Mouse (Mus musculus): Measurements from ENCODE around the gene Rergl. TPM values are rescaled to one million over a fixed set of nuclear protein-coding genes. Genes with fewer than 3 reads are reported as not detected.

Rergl gene
- total and polyA plus RNA-seq, 2 experiments from 2014 or later: not detected

- no peaks in the 10 kb centered on the region for H3K36me3 ChIP-seq (ENCODE audit: insufficient read depth, low read length)
- H3K27ac ChIP-seq: no peak overlapping the region
- H3K9me3 ChIP-seq (ENCODE audit: low read length): no peaks in the 10 kb centered on the region
- no peaks in the 10 kb centered on the region for H3K4me1 ChIP-seq (ENCODE audit: insufficient read depth, low read length)
- TF ChIP-seq CTCF (IDR thresholded peaks at IDR 0.05; ENCODE audit: low read depth): no peak
- H3K4me3 ChIP-seq (ENCODE audit: low read length): no peak overlapping the region
- H3K4me2 ChIP-seq (ENCODE audit: low read depth, low read length): no peak overlapping the region
- ATAC-seq (no peak), DNase-seq (ENCODE audit: low spot score) (no peak)
- 90% methylated on average over 2 of the region's 2 CpGs for WGBS
- H3K27me3 ChIP-seq (ENCODE audit: insufficient read depth, low read length): no peaks in the 10 kb centered on the region
- no peak overlapping the region for H3K9ac ChIP-seq (replicated peaks; ENCODE audit: low read length)
Measured at GRCm38 (mm10) chr6:139464292-139464691, 37.5 kb downstream of the Rergl start.

- 31% methylated on average over 5 of the region's 5 CpGs for WGBS
- H3K36me3 ChIP-seq (ENCODE audit: insufficient read depth, low read length): no peaks in the 10 kb centered on the region
- no peaks in the 10 kb centered on the region for H3K9me3 ChIP-seq (ENCODE audit: low read length)
- TF ChIP-seq CTCF (IDR thresholded peaks at IDR 0.05; ENCODE audit: low read depth): peak; percentile 55
- H3K4me1 ChIP-seq (ENCODE audit: insufficient read depth, low read length): no peaks in the 10 kb centered on the region
- no peak overlapping the region for H3K9ac ChIP-seq (replicated peaks; ENCODE audit: low read length)
- no peak overlapping the region for H3K4me2 ChIP-seq (ENCODE audit: low read depth, low read length)
- no peak overlapping the region for H3K4me3 ChIP-seq (ENCODE audit: low read length)
- DNase-seq (ENCODE audit: low spot score): peak; percentile 60
- ATAC-seq: no peak
- no peaks in the 10 kb centered on the region for H3K27me3 ChIP-seq (ENCODE audit: insufficient read depth, low read length)
- no peak overlapping the region for H3K27ac ChIP-seq
Measured at GRCm38 (mm10) chr6:139461094-139461493, 40.7 kb downstream of the Rergl start.

DNA sequence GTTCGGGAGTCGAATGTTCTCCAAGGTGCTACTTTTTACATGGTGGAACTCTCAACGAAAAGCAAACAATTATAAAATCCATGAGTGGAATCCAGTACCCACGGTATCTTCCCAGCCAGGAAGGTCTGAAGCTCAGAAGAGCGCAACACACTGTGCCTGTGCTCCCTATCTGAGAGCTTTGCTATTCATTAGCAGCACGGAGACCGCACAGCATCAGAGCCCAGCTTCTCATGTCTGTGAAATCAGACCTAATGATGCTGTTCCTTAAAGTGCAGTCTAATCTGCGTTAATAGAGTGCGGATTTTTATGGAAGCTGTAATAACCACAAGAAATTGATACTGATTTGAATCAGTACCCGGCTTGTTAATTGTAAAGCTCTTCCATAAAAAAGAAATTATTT, 41.3 kb downstream of the Rergl start:
- H3K4me2 ChIP-seq (ENCODE audit: low read depth, low read length): no peak overlapping the region
- H3K9ac ChIP-seq (replicated peaks; ENCODE audit: low read length): no peak overlapping the region
- no peak for TF ChIP-seq CTCF (IDR thresholded peaks at IDR 0.05; ENCODE audit: low read depth)
- H3K36me3 ChIP-seq (ENCODE audit: insufficient read depth, low read length): no peaks in the 10 kb centered on the region
- H3K27ac ChIP-seq: no peak overlapping the region
- DNase-seq (ENCODE audit: low spot score) (peak; percentile 1), ATAC-seq (no peak)
- H3K27me3 ChIP-seq (ENCODE audit: insufficient read depth, low read length): no peaks in the 10 kb centered on the region
- 85% methylated on average over 10 of the region's 10 CpGs for WGBS
- H3K4me3 ChIP-seq (ENCODE audit: low read length): no peak overlapping the region
- no peaks in the 10 kb centered on the region for H3K9me3 ChIP-seq (ENCODE audit: low read length)
- no peaks in the 10 kb centered on the region for H3K4me1 ChIP-seq (ENCODE audit: insufficient read depth, low read length)

GRCm38 (mm10) chr6:139443999-139444398, 57.8 kb downstream of the Rergl start:
- 94% methylated on average over 2 of the region's 2 CpGs for WGBS
- DNase-seq (ENCODE audit: low spot score): no peak

More at GRCm38 (mm10) chr6:139443999-139444398, 57.8 kb downstream of the Rergl start:
- Histone ChIP-seq H3K27me3 (ENCODE audit: insufficient read depth, low read length) (no peaks in the 10 kb centered on the region), H3K4me1 (ENCODE audit: insufficient read depth, low read length) (no peaks in the 10 kb centered on the region), H3K36me3 (ENCODE audit: insufficient read depth, low read length) (no peaks in the 10 kb centered on the region), H3K9me3 (ENCODE audit: low read length) (no peaks in the 10 kb centered on the region), H3K4me2 (ENCODE audit: low read depth, low read length) (no peak overlapping the region), H3K9ac (replicated peaks; ENCODE audit: low read length) (no peak overlapping the region), H3K4me3 (ENCODE audit: low read length) (no peak overlapping the region), H3K27ac (no peak overlapping the region)
- TF ChIP-seq CTCF (IDR thresholded peaks at IDR 0.05; ENCODE audit: low read depth): no peak
- no peak for ATAC-seq

Other genes with a start within 250 kb of the Rergl start
- gene Pik3c2g, start 85.2 kb upstream of the Rergl start, total RNA-seq (2014; rRNA removed): 0.29 and 1.1 TPM in 2 replicates
- gene Pik3c2g, start 85.2 kb upstream of the Rergl start, polyA plus RNA-seq (2015; fragmentation: Nextera tagmentation; extraction: Ambion mirVana): 0.50 and 0.67 TPM in 2 replicates

Measured in hindbrain, postnatal 0 days (tissue).